ENCODE assay signal across 25 mouse cellular contexts in genomic region chr13:112720078-112720736, GRCm38 (mm10).
"Had no signal": no experiment of that assay in that cellular context is flagged by ENCODE, and none has a peak within 500 bp of the region (broad histone marks: within the 10 kb centered on the region; RNA-seq: fewer than 3 reads in every experiment).

No protein-coding gene starts in this region.

- H3K4me1 ChIP-seq: liver, embryonic 12.5 days; liver, embryonic 15.5 days; neural tube, embryonic 12.5 days had no signal

- H3K4me2 ChIP-seq: limb, embryonic 12.5 days; liver, embryonic 12.5 days; liver, embryonic 15.5 days; lung, embryonic 15.5 days; neural tube, embryonic 12.5 days; neural tube, embryonic 15.5 days had no signal

- H3K9ac ChIP-seq: limb, embryonic 12.5 days; liver, embryonic 12.5 days; liver, embryonic 15.5 days; lung, embryonic 15.5 days; neural tube, embryonic 12.5 days; neural tube, embryonic 15.5 days had no signal

- H3K27ac ChIP-seq: left cerebral cortex, adult 2 months; limb, embryonic 12.5 days; liver, embryonic 12.5 days; liver, embryonic 15.5 days; lung, embryonic 15.5 days; midbrain, embryonic 10.5 days; neural tube, embryonic 12.5 days; neural tube, embryonic 15.5 days; stomach, postnatal 0 days had no signal

- H3K36me3 ChIP-seq: lung, embryonic 15.5 days; neural tube, embryonic 12.5 days had no signal

- H3K27me3 ChIP-seq: limb, embryonic 12.5 days; liver, embryonic 12.5 days; liver, embryonic 15.5 days; lung, embryonic 15.5 days; megakaryocyte, embryonic 14.5 days; neural tube, embryonic 12.5 days; neural tube, embryonic 15.5 days had no signal

- H3K4me3 ChIP-seq: left cerebral cortex, adult 2 months; limb, embryonic 12.5 days; liver, embryonic 12.5 days; liver, embryonic 15.5 days; lung, embryonic 15.5 days; megakaryocyte, embryonic 14.5 days; midbrain, embryonic 10.5 days; neural tube, embryonic 12.5 days; neural tube, embryonic 15.5 days had no signal

- DNase-seq: kidney, adult 18-20 months; kidney, postnatal 14 days; layer of hippocampus, postnatal 36 days; liver; lung, adult 18-20 months; lung, postnatal 10 days; lung, postnatal 36 days; midbrain, embryonic 14.5 days; right cerebral cortex, adult 18-20 months; right cerebral cortex, postnatal 14 days; right cerebral cortex, postnatal 4 days; thymus, adult 2 months; thymus, postnatal 14 days; thymus, postnatal 4 days had no signal

- ATAC-seq: intestine, embryonic 16.5 days; liver, embryonic 12.5 days had no signal

- H3K9me3 ChIP-seq: limb, embryonic 12.5 days; liver, embryonic 12.5 days; liver, embryonic 15.5 days; lung, embryonic 15.5 days; megakaryocyte, embryonic 14.5 days; midbrain, embryonic 10.5 days; neural tube, embryonic 12.5 days; neural tube, embryonic 15.5 days had no signal
